26 mouse cellular contexts compared by ENCODE assay signal in genomic region chr17:69686383-69686782, GRCm38 (mm10).
DNase-seq lines count a peak whose midpoint lies in the region; ATAC-seq and TF ChIP-seq lines count a peak whose summit lies in the region.
"Had no signal": no experiment of that assay in that cellular context is flagged by ENCODE, and none has a peak within 500 bp of the region (broad histone marks: within the 10 kb centered on the region; RNA-seq: fewer than 3 reads in every experiment).

No protein-coding gene starts in this region.

- H3K4me3 ChIP-seq in midbrain, embryonic 16.5 days (ENCODE audit: low read depth, low read length), result no peak overlapping the region
- H3K4me3 ChIP-seq in midbrain, embryonic 13.5 days (replicated peaks), result no peak overlapping the region
- no peak overlapping the region for H3K4me3 ChIP-seq in forebrain, embryonic 15.5 days
- no peak overlapping the region for H3K4me3 ChIP-seq in cerebellum, adult 2 months (replicated peaks; ENCODE audit: insufficient read depth, low read depth, low read length)
- H3K4me3 ChIP-seq: embryonic facial prominence, embryonic 10.5 days; embryonic facial prominence, embryonic 13.5 days; erythroblast, embryonic 14.5 days; heart, embryonic 12.5 days; heart, embryonic 15.5 days; hindbrain, embryonic 10.5 days; hindbrain, embryonic 13.5 days; intestine, embryonic 15.5 days had no signal

- TF ChIP-seq CTCF in cerebellum, adult 2 months (IDR thresholded peaks at IDR 0.05; ENCODE audit: borderline replicate concordance, insufficient read depth, low read depth, low read length), result no peak

- peak overlapping the region; percentile 33; the same call in 1 of the 2 replicates for H3K27ac ChIP-seq in midbrain, embryonic 16.5 days (ENCODE audit: low read length)
- H3K27ac ChIP-seq in midbrain, embryonic 13.5 days, result no peak overlapping the region
- no peak overlapping the region for H3K27ac ChIP-seq in forebrain, embryonic 15.5 days (replicated peaks)
- H3K27ac ChIP-seq in cerebellum, adult 2 months (ENCODE audit: insufficient read depth, low read length), result no peak overlapping the region
- H3K27ac ChIP-seq: embryonic facial prominence, embryonic 10.5 days; embryonic facial prominence, embryonic 13.5 days; heart, embryonic 15.5 days; hindbrain, embryonic 10.5 days; hindbrain, embryonic 13.5 days; intestine, embryonic 15.5 days had no signal

- no peak overlapping the region for H3K4me2 ChIP-seq in midbrain, embryonic 16.5 days (ENCODE audit: low read length)
- H3K4me2 ChIP-seq in midbrain, embryonic 13.5 days (replicated peaks), result no peak overlapping the region
- H3K4me2 ChIP-seq in forebrain, embryonic 15.5 days (replicated peaks), result no peak overlapping the region
- H3K4me2 ChIP-seq: embryonic facial prominence, embryonic 13.5 days; heart, embryonic 12.5 days; heart, embryonic 15.5 days; hindbrain, embryonic 13.5 days; intestine, embryonic 15.5 days had no signal

- no peaks in the 10 kb centered on the region for H3K27me3 ChIP-seq in midbrain, embryonic 16.5 days (ENCODE audit: control insufficient read depth, insufficient read depth, low read depth, low read length)
- no peaks in the 10 kb centered on the region for H3K27me3 ChIP-seq in midbrain, embryonic 13.5 days
- no peaks in the 10 kb centered on the region for H3K27me3 ChIP-seq in forebrain, embryonic 15.5 days
- no peaks in the 10 kb centered on the region for H3K27me3 ChIP-seq in cerebellum, adult 2 months (ENCODE audit: control insufficient read depth, insufficient read depth, low read length)
- H3K27me3 ChIP-seq: embryonic facial prominence, embryonic 13.5 days; heart, embryonic 12.5 days; heart, embryonic 15.5 days; hindbrain, embryonic 13.5 days; intestine, embryonic 15.5 days had no signal

- ATAC-seq in midbrain, embryonic 16.5 days, result peak; percentile 68
- ATAC-seq in midbrain, embryonic 13.5 days, result no peak
- peak; percentile 41; the same call in 1 of the 2 replicates for ATAC-seq in forebrain, embryonic 15.5 days (replicated peaks)
- ATAC-seq: CD4-positive, CD25-positive, alpha-beta regulatory T cell, adult 4 months; intestine, embryonic 15.5 days had no signal

- no peaks in the 10 kb centered on the region for H3K36me3 ChIP-seq in midbrain, embryonic 16.5 days (ENCODE audit: control insufficient read depth, insufficient read depth, low read length)
- H3K36me3 ChIP-seq in midbrain, embryonic 13.5 days, result no peaks in the 10 kb centered on the region
- no peaks in the 10 kb centered on the region for H3K36me3 ChIP-seq in forebrain, embryonic 15.5 days
- H3K36me3 ChIP-seq: embryonic facial prominence, embryonic 10.5 days; embryonic facial prominence, embryonic 13.5 days; heart, embryonic 12.5 days; heart, embryonic 15.5 days; hindbrain, embryonic 10.5 days; hindbrain, embryonic 13.5 days; intestine, embryonic 15.5 days had no signal

- WGBS in midbrain, embryonic 16.5 days, result 26% methylated on average over 2 of the region's 2 CpGs
- WGBS in midbrain, embryonic 13.5 days, result 43% methylated on average over 2 of the region's 2 CpGs
- 5% methylated on average over 2 of the region's 2 CpGs for WGBS in forebrain, embryonic 15.5 days
- WGBS in cerebellum, adult 2 months, result 56% methylated on average over 2 of the region's 2 CpGs

- no peak for TF ChIP-seq POLR2A in cerebellum, adult 2 months (IDR thresholded peaks at IDR 0.05; ENCODE audit: borderline replicate concordance, insufficient read depth, low read length)

- H3K9me3 ChIP-seq in midbrain, embryonic 16.5 days (replicated peaks; ENCODE audit: control insufficient read depth, low read length, poor library complexity, severe bottlenecking), result no peaks in the 10 kb centered on the region
- no peaks in the 10 kb centered on the region for H3K9me3 ChIP-seq in midbrain, embryonic 13.5 days
- no peaks in the 10 kb centered on the region for H3K9me3 ChIP-seq in forebrain, embryonic 15.5 days
- H3K9me3 ChIP-seq: embryonic facial prominence, embryonic 10.5 days; embryonic facial prominence, embryonic 13.5 days; heart, embryonic 12.5 days; heart, embryonic 15.5 days; hindbrain, embryonic 10.5 days; hindbrain, embryonic 13.5 days; intestine, embryonic 15.5 days had no signal

- peak; percentile 40 for DNase-seq in retina, postnatal 1 day
- no peak for DNase-seq in thymus, postnatal 36 days
- no peak for DNase-seq in cerebellum, adult 2 months
- DNase-seq: adrenal gland, adult 2 months; adrenal gland, postnatal 14 days; cerebellum, adult 11 months; cerebellum, adult 8-10 months; cerebellum, postnatal 10 days; cerebellum, postnatal 36 days; embryo, embryonic 11 days; gastrocnemius, postnatal 25 days; heart, adult 18-20 months; heart, postnatal 10 days; heart, postnatal 36 days had no signal

- H3K4me1 ChIP-seq in midbrain, embryonic 16.5 days (ENCODE audit: control insufficient read depth, insufficient read depth, low read length), result peaks cover 5% of the 10 kb centered on the region; the same call in 1 of the 2 replicates
- H3K4me1 ChIP-seq in midbrain, embryonic 13.5 days (replicated peaks), result peaks cover 12% of the 10 kb centered on the region; the same call in 1 of the 2 replicates
- H3K4me1 ChIP-seq in forebrain, embryonic 15.5 days, result peaks cover 15% of the 10 kb centered on the region
- no peaks in the 10 kb centered on the region for H3K4me1 ChIP-seq in cerebellum, adult 2 months (ENCODE audit: control insufficient read depth, insufficient read depth, low read length)
- H3K4me1 ChIP-seq: embryonic facial prominence, embryonic 10.5 days; embryonic facial prominence, embryonic 13.5 days; heart, embryonic 12.5 days; heart, embryonic 15.5 days; hindbrain, embryonic 10.5 days; intestine, embryonic 15.5 days had no signal

- no peak overlapping the region for H3K9ac ChIP-seq in midbrain, embryonic 16.5 days (ENCODE audit: low read depth, low read length)
- no peak overlapping the region for H3K9ac ChIP-seq in midbrain, embryonic 13.5 days (replicated peaks)
- H3K9ac ChIP-seq in forebrain, embryonic 15.5 days (replicated peaks), result no peak overlapping the region
- H3K9ac ChIP-seq: embryonic facial prominence, embryonic 13.5 days; heart, embryonic 12.5 days; heart, embryonic 15.5 days; hindbrain, embryonic 13.5 days; intestine, embryonic 15.5 days had no signal
